Mouse (Mus musculus): Measurements from ENCODE around the gene Arid5b. TPM values are rescaled to one million over a fixed set of nuclear protein-coding genes. Genes with fewer than 3 reads are reported as not detected.

Gene Arid5b
- total RNA-seq, 2 experiments from 2014 or later: 24.1 to 24.8 TPM

GRCm38 (mm10) chr10:68231385-68232182 lies 47.0 kb downstream of the Arid5b start:
- DNase-seq: no peak

- DNase-seq: no peak
Observed at GRCm38 (mm10) chr10:68230653-68231384, 47.7 kb downstream of the Arid5b start.

GRCm38 (mm10) chr10:68229640-68230565 lies 48.6 kb downstream of the Arid5b start:
- DNase-seq: no peak

GRCm38 (mm10) chr10:68222676-68223075 lies 55.9 kb downstream of the Arid5b start:
- no peak for DNase-seq

GRCm38 (mm10) chr10:68222012-68222411 lies 56.5 kb downstream of the Arid5b start:
- DNase-seq: no peak

GRCm38 (mm10) chr10:68219327-68219726 lies 59.2 kb downstream of the Arid5b start:
- DNase-seq: no peak

- no peak for DNase-seq
Observed at GRCm38 (mm10) chr10:68218678-68219077, 59.9 kb downstream of the Arid5b start.

- DNase-seq: no peak
Observed at GRCm38 (mm10) chr10:68214809-68215468, 63.6 kb downstream of the Arid5b start.

GRCm38 (mm10) chr10:68212061-68212915 lies 66.3 kb downstream of the Arid5b start:
- peak; percentile 57 for DNase-seq

- DNase-seq: no peak
Observed at GRCm38 (mm10) chr10:68211514-68211913, 67.0 kb downstream of the Arid5b start.

GRCm38 (mm10) chr10:68210025-68210642 lies 68.4 kb downstream of the Arid5b start:
- no peak for DNase-seq

GRCm38 (mm10) chr10:68208670-68209065 lies 69.9 kb downstream of the Arid5b start:
- DNase-seq: no peak

GRCm38 (mm10) chr10:68207803-68208669 lies 70.5 kb downstream of the Arid5b start:
- peak; percentile 47 for DNase-seq

GRCm38 (mm10) chr10:68204391-68204790 lies 74.1 kb downstream of the Arid5b start:
- DNase-seq: no peak

GRCm38 (mm10) chr10:68203860-68204259 lies 74.7 kb downstream of the Arid5b start:
- no peak for DNase-seq

- no peak for DNase-seq
Observed at GRCm38 (mm10) chr10:68203322-68203721, 75.2 kb downstream of the Arid5b start.

- DNase-seq: no peak
Observed at GRCm38 (mm10) chr10:68199440-68199839, 79.1 kb downstream of the Arid5b start.

GRCm38 (mm10) chr10:68196324-68196723 lies 82.2 kb downstream of the Arid5b start:
- DNase-seq: no peak

GRCm38 (mm10) chr10:68193561-68193960 lies 85.0 kb downstream of the Arid5b start:
- DNase-seq: no peak

All from heart, postnatal 4 days (tissue).